Mouse (Mus musculus) B cell, adult (primary cell): ENCODE results near the gene Rims4. TPM values are rescaled to one million over a fixed set of nuclear protein-coding genes. Genes with fewer than 3 reads are reported as not detected.

Experiments used
- total RNA-seq: library from RNA; stranded (reverse); gene quantifications from 4 replicates; pipeline ENCODE4 v1.2.4, GENCODE M21; 2023; ENCODE audit not compliant: inconsistent age

Gene Rims4
- total RNA-seq: not detected in 4 replicates

DNA sequence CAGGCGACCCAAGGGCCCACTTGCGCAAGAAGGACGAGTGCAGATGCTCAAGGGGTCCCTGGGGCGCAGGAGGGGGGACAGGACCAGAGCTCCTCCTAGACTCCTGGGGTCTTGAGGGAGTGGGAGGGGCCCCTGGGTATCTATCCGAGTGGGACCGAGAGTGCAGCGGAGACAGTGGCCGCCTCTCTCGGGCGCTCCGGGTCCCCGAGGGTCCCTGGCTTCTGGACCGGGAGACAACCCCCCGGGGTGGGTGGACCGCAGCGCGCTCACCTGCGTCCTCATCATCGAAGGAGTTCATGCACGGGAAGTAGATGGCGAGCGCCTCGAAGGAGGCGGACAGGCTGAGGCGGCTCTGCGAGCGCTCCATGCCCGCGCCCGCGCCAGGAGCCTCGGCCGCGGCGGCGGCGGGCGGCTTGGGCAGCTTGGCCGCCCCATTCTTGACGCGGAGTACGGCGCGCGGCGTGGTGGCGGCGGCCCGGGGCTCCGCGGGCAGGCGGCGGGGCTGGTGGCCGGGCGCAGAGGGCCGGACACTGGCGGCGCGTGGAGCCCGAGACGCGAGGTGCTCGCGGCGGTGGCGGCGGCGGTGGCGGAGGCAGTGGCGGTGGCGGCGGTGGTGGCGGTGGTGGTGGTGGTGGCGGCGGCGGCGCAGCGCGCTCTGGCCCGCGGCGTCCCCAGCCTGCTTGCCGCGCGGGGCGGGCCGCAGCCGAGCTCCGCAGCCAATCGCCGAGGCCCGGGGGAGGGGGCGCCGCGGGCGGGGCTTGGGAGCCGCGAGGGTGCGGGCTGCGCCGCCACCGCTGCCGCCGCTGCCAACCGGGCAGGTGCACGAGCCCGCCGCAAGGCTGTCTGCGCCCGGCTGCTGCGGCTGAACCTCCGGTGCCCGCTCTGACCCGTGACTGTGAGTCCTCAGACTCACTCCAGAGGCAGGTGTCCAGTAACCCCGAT is at the start of gene Rims4:
Gene Rims4, minus strand, starts transcription at position 367 of the 942 bp plus-strand sequence.

DNA sequence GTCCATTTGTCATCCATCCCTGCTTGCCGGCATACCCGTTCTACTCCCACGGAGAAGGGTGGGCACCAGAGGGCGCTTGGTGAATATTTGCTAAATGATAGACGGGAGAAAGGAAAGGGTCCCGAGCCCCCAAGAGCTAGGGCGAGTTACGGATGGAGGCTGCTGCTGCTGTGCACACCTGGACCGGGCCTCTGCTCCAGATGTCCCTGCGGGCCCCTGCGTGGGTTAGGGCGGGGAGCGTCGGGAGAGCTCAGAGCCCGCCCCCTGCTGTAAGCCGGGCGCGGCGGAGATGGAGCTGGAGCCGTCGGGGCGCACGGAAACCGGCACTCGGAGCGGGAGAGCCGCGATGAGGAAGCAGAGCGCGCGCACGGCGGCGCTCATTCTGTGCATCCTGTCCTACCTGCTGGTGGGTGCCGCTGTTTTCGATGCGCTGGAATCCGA is 65.0 kb downstream of the Rims4 start, which contains the start of gene Kcnk15:
Gene Kcnk15, plus strand, starts transcription at position 191 of the 441 bp plus-strand sequence.

GRCm38 (mm10) chr2:163820607-163821006 is 97.9 kb downstream of the Rims4 start, which contains the start of gene Ccn5:
TSS of gene Ccn5 (plus strand) at chr2:163820861.

Other genes starting within 250 kb of the Rims4 start
- gene Ada, start 168.4 kb downstream of the Rims4 start, total RNA-seq: 2.7 to 4.6 TPM (median 3.1 TPM) in 4 replicates
- gene Ccn5, start 97.8 kb downstream of the Rims4 start, total RNA-seq: not detected in 4 replicates
- gene Kcnk15, start 65.0 kb downstream of the Rims4 start, total RNA-seq: not detected in 4 replicates
- 104 to 114 TPM (median 108 TPM) in 4 replicates for gene Ywhab, start 76.3 kb upstream of the Rims4 start, total RNA-seq
- 2.7 to 4.5 TPM (median 3.1 TPM) in 4 replicates for gene Pabpc1l, start 106.8 kb upstream of the Rims4 start, total RNA-seq
- gene Stk4, start 151.6 kb upstream of the Rims4 start, total RNA-seq: 199 to 244 TPM (median 233 TPM) in 4 replicates
- 76.7 to 79.8 TPM (median 78.3 TPM) in 4 replicates for gene Tomm34, start 152.5 kb upstream of the Rims4 start, total RNA-seq